In genomic region chr15:31586519-31586918, GRCm38 (mm10) we compare ENCODE assay signal across 7 mouse cellular contexts. TPM values are rescaled to one million over a fixed set of nuclear protein-coding genes. Genes with fewer than 3 reads are reported as not detected.
DNase-seq lines count a peak whose midpoint lies in the region; ATAC-seq and TF ChIP-seq lines count a peak whose summit lies in the region.

No protein-coding gene starts in this region.

- intact Hi-C loops in gastrocnemius, postnatal 36 days (cut with DNase I): loop anchor here (5.0 kb wide), 3 partner anchors 69 to 269 kb away; no protein-coding TSS in a partner anchor
- intact Hi-C loops in left cerebral cortex, postnatal 36 days (cut with DNase I): loop anchor here (5.0 kb wide), 4 partner anchors 54 to 269 kb away; partner anchors contain the start of gene March6

- 4% methylated on average over 4 of the region's 4 CpGs for WGBS in intestine, postnatal 0 days
- WGBS in midbrain, embryonic 13.5 days: 2% methylated on average over 4 of the region's 4 CpGs

- H3K27me3 ChIP-seq in intestine, postnatal 0 days (replicated peaks; ENCODE audit: control insufficient read depth, insufficient read depth, low read length): no peaks in the 10 kb centered on the region
- H3K27me3 ChIP-seq in midbrain, embryonic 13.5 days: no peaks in the 10 kb centered on the region

- H3K27ac ChIP-seq in cortical plate, adult 2 months (ENCODE audit: insufficient read depth, low read length): no peak overlapping the region
- no peak overlapping the region for H3K27ac ChIP-seq in intestine, postnatal 0 days (ENCODE audit: low read depth, low read length)
- H3K27ac ChIP-seq in midbrain, embryonic 13.5 days: no peak overlapping the region

- TF ChIP-seq POLR2A in cortical plate, adult 2 months (IDR thresholded peaks at IDR 0.05; ENCODE audit: extremely low read depth, insufficient read depth, low read length): no peak

- ATAC-seq in intestine, postnatal 0 days: no peak
- ATAC-seq in midbrain, embryonic 13.5 days: peak; percentile 76

- H3K9ac ChIP-seq in intestine, postnatal 0 days (ENCODE audit: low read depth, low read length): no peak overlapping the region
- H3K9ac ChIP-seq in midbrain, embryonic 13.5 days (replicated peaks): no peak overlapping the region

- DNase-seq in adipocyte (ENCODE audit: low spot score): peak; percentile 93
- peak; percentile 81 to 83 for DNase-seq in gastrocnemius, postnatal 36 days
- DNase-seq in left cerebral cortex, postnatal 36 days (ENCODE audit: low spot score in 2 of 2): peak; percentile 78 to 85
- peak; percentile 83 for DNase-seq in skeletal muscle tissue, adult 2 months (ENCODE audit: low read depth, low spot score)

- no peaks in the 10 kb centered on the region for H3K9me3 ChIP-seq in intestine, postnatal 0 days (ENCODE audit: control insufficient read depth)
- no peaks in the 10 kb centered on the region for H3K9me3 ChIP-seq in midbrain, embryonic 13.5 days

- peaks cover 2% of the 10 kb centered on the region; the same call in 1 of the 2 replicates for H3K4me1 ChIP-seq in cortical plate, adult 2 months (ENCODE audit: control insufficient read depth, insufficient read depth, low read length)
- H3K4me1 ChIP-seq in intestine, postnatal 0 days (replicated peaks; ENCODE audit: control insufficient read depth, insufficient read depth, low read length): no peaks in the 10 kb centered on the region
- no peaks in the 10 kb centered on the region for H3K4me1 ChIP-seq in midbrain, embryonic 13.5 days (replicated peaks)

- H3K4me3 ChIP-seq in cortical plate, adult 2 months (ENCODE audit: insufficient read depth, low read length): no peak overlapping the region
- no peak overlapping the region for H3K4me3 ChIP-seq in intestine, postnatal 0 days (ENCODE audit: low read depth, low read length)
- H3K4me3 ChIP-seq in midbrain, embryonic 13.5 days (replicated peaks): no peak overlapping the region

- H3K4me2 ChIP-seq in intestine, postnatal 0 days (replicated peaks; ENCODE audit: low read depth): no peak overlapping the region
- no peak overlapping the region for H3K4me2 ChIP-seq in midbrain, embryonic 13.5 days (replicated peaks)

- H3K36me3 ChIP-seq in intestine, postnatal 0 days (ENCODE audit: control insufficient read depth, insufficient read depth): peaks cover 25% of the 10 kb centered on the region
- peaks cover 27% of the 10 kb centered on the region for H3K36me3 ChIP-seq in midbrain, embryonic 13.5 days

- peak; percentile 96 for TF ChIP-seq CTCF in cortical plate, adult 2 months (IDR thresholded peaks at IDR 0.05; ENCODE audit: extremely low read depth, insufficient read depth, low read length)
- peak; percentile 99 for TF ChIP-seq CTCF in intestine, postnatal 0 days (IDR thresholded peaks at IDR 0.05; ENCODE audit: low read depth)

RNA-seq across cellular contexts. Expression of gene Cct5, which starts 15.1 kb away (rescaled TPM):
- polyA plus RNA-seq in cortical plate, adult 2 months (2012; rRNA removed): 172 and 180 TPM in 2 replicates
- total RNA-seq in gastrocnemius, postnatal 36 days (2021): 100 to 1,000 TPM; 122 to 124 TPM
- polyA plus RNA-seq in intestine, postnatal 0 days (2015; fragmentation: Nextera tagmentation; extraction: Ambion mirVana): 165 and 172 TPM in 2 replicates
- 100 to 1,000 TPM; 180 to 184 TPM for total RNA-seq in left cerebral cortex, postnatal 36 days (2021)
- 540 and 561 TPM in 2 replicates for polyA plus RNA-seq in midbrain, embryonic 13.5 days (2015; fragmentation: Nextera tagmentation; extraction: Ambion mirVana)

RNA-seq across cellular contexts. Expression of gene Fam173b, which starts 15.1 kb away (rescaled TPM):
- 11.9 and 13.2 TPM in 2 replicates for polyA plus RNA-seq in cortical plate, adult 2 months (2012; rRNA removed)
- 10 to 100 TPM; 11.4 to 12.0 TPM for total RNA-seq in gastrocnemius, postnatal 36 days (2021)
- 9.0 and 9.8 TPM in 2 replicates for polyA plus RNA-seq in intestine, postnatal 0 days (2015; fragmentation: Nextera tagmentation; extraction: Ambion mirVana)
- 10 to 100 TPM in 1 of 2 experiments, 1 to 10 TPM in 1; 9.2 to 12.8 TPM for total RNA-seq in left cerebral cortex, postnatal 36 days (2021)
- polyA plus RNA-seq in midbrain, embryonic 13.5 days (2015; fragmentation: Nextera tagmentation; extraction: Ambion mirVana): 11.0 and 11.6 TPM in 2 replicates

RNA-seq across cellular contexts. Expression of gene Cmbl, which starts 21.3 kb away (rescaled TPM):
- polyA plus RNA-seq in cortical plate, adult 2 months (2012; rRNA removed): 22.0 and 23.8 TPM in 2 replicates
- 10 to 100 TPM; 43.3 to 47.6 TPM for total RNA-seq in gastrocnemius, postnatal 36 days (2021)
- polyA plus RNA-seq in intestine, postnatal 0 days (2015; fragmentation: Nextera tagmentation; extraction: Ambion mirVana): 90.2 and 105 TPM in 2 replicates
- 10 to 100 TPM; 13.2 to 14.4 TPM for total RNA-seq in left cerebral cortex, postnatal 36 days (2021)
- polyA plus RNA-seq in midbrain, embryonic 13.5 days (2015; fragmentation: Nextera tagmentation; extraction: Ambion mirVana): 3.1 and 4.0 TPM in 2 replicates

RNA-seq across cellular contexts. Expression of gene March6, which starts 55.7 kb away (rescaled TPM):
- polyA plus RNA-seq in cortical plate, adult 2 months (2012; rRNA removed): 84.0 and 88.6 TPM in 2 replicates
- total RNA-seq in gastrocnemius, postnatal 36 days (2021): 100 to 1,000 TPM in 1 of 2 experiments, 10 to 100 TPM in 1; 99.7 to 116 TPM
- polyA plus RNA-seq in intestine, postnatal 0 days (2015; fragmentation: Nextera tagmentation; extraction: Ambion mirVana): 15.4 and 16.5 TPM in 2 replicates
- total RNA-seq in left cerebral cortex, postnatal 36 days (2021): 100 to 1,000 TPM; 192 to 199 TPM
- polyA plus RNA-seq in midbrain, embryonic 13.5 days (2015; fragmentation: Nextera tagmentation; extraction: Ambion mirVana): 75.0 and 78.6 TPM in 2 replicates
